ENCODE assay signal across 23 mouse cellular contexts in the genomic region with DNA sequence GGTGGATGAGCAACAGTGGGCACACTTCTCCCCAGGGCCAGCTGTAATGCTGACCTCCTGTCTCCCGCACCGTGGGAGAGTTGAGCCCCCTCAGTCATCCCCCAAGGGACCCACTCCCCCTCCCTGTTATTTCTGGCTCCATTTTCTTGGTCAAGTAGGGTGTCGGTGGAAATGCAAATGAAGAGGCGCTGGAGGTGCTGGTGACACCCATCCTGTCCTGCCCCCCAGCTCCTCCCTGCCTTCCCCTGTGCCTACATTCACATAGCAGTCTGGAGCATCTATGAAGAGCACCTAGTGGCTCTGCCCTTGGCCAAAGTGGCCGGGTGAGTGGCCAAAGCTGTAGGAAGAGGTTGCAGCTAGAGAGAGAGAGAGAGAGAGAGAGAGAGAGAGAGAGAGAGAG. TPM values are rescaled to one million over a fixed set of nuclear protein-coding genes. Genes with fewer than 3 reads are reported as not detected.
DNase-seq lines count a peak whose midpoint lies in the region; ATAC-seq and TF ChIP-seq lines count a peak whose summit lies in the region.
"Had no signal": no experiment of that assay in that cellular context is flagged by ENCODE, and none has a peak within 500 bp of the region (broad histone marks: within the 10 kb centered on the region; RNA-seq: fewer than 3 reads in every experiment).

No protein-coding gene starts in this region.

- H3K4me1 ChIP-seq in spleen, adult 2 months (ENCODE audit: control insufficient read depth, insufficient read depth, insufficient read length) = peaks cover 22% of the 10 kb centered on the region; the same call in 1 of the 2 replicates
- H3K4me1 ChIP-seq in CH12.LX (ENCODE audit: control insufficient read depth in 1 of 2, insufficient read depth in 2 of 2) = peaks cover 47 to 94% of the 10 kb centered on the region in 2 experiments
- no peaks in the 10 kb centered on the region for H3K4me1 ChIP-seq in forebrain, embryonic 14.5 days (ENCODE audit: control insufficient read depth, insufficient read depth, low read length)
- no peaks in the 10 kb centered on the region for H3K4me1 ChIP-seq in intestine, postnatal 0 days (replicated peaks; ENCODE audit: control insufficient read depth, insufficient read depth, low read length)

- H3K27me3 ChIP-seq in spleen, adult 2 months (ENCODE audit: control insufficient read depth, insufficient read depth, low read length) = no peaks in the 10 kb centered on the region
- H3K27me3 ChIP-seq in CH12.LX (replicated peaks) = no peaks in the 10 kb centered on the region
- H3K27me3 ChIP-seq in forebrain, embryonic 14.5 days (replicated peaks; ENCODE audit: control insufficient read depth, insufficient read depth, low read length) = no peaks in the 10 kb centered on the region
- peaks cover 11% of the 10 kb centered on the region for H3K27me3 ChIP-seq in intestine, postnatal 0 days (replicated peaks; ENCODE audit: control insufficient read depth, insufficient read depth, low read length)
- H3K27me3 ChIP-seq: forebrain, embryonic 15.5 days had no signal

- no peak overlapping the region for H3K9ac ChIP-seq in CH12.LX (ENCODE audit: insufficient read depth, low read depth)
- H3K9ac ChIP-seq in forebrain, embryonic 14.5 days (ENCODE audit: low read length) = no peak overlapping the region
- no peak overlapping the region for H3K9ac ChIP-seq in intestine, postnatal 0 days (ENCODE audit: low read depth, low read length)
- H3K9ac ChIP-seq: forebrain, embryonic 15.5 days; hindbrain, embryonic 12.5 days; hindbrain, embryonic 15.5 days had no signal

- WGBS in spleen, adult 2 months = 44% methylated on average over 5 of the region's 5 CpGs
- WGBS in forebrain, embryonic 14.5 days = 69% methylated on average over 5 of the region's 5 CpGs
- WGBS in intestine, postnatal 0 days = 55% methylated on average over 5 of the region's 5 CpGs

- TF ChIP-seq POLR2A in spleen, adult 2 months (IDR thresholded peaks at IDR 0.05; ENCODE audit: low read depth, low read length) = 0 out of 2 replicates have a peak, but pooled peaks have one; percentile 9
- TF ChIP-seq POLR2A in CH12.LX (IDR thresholded peaks at IDR 0.05; ENCODE audit: low read depth, low read length) = no peak

- H3K36me3 ChIP-seq in spleen, adult 2 months (ENCODE audit: control insufficient read depth, insufficient read depth, low read length) = no peaks in the 10 kb centered on the region
- peaks cover 3 to 10% of the 10 kb centered on the region in 2 experiments for H3K36me3 ChIP-seq in CH12.LX (replicated peaks in 1 of 2; ENCODE audit: control insufficient read depth in 1 of 2, insufficient read depth in 1 of 2, low read length in 1 of 2)
- 0 out of 2 replicates have a peak, but pooled peaks cover 10% of the 10 kb centered on the region for H3K36me3 ChIP-seq in forebrain, embryonic 14.5 days (ENCODE audit: control insufficient read depth, insufficient read depth, low read length)
- peaks cover 4% of the 10 kb centered on the region; the same call in 1 of the 2 replicates for H3K36me3 ChIP-seq in intestine, postnatal 0 days (ENCODE audit: control insufficient read depth, insufficient read depth)
- H3K36me3 ChIP-seq: forebrain, embryonic 15.5 days; hindbrain, embryonic 15.5 days had no signal

- peak in 1 of 2 experiments; percentile 43 for DNase-seq in spleen, adult 2 months (ENCODE audit: low read depth in 1 of 2, low spot score in 2 of 2)
- DNase-seq in spleen, adult 12 weeks (ENCODE audit: low spot score) = no peak
- no peak for DNase-seq in CH12.LX (ENCODE audit: extremely low read depth)
- DNase-seq in natural killer cell, adult 2 months (ENCODE audit: low spot score in 2 of 2) = peak; percentile 57 to 69
- no peak for DNase-seq in forebrain, embryonic 14.5 days (ENCODE audit: low spot score)
- DNase-seq: adrenal gland, postnatal 10 days; cerebellum, adult 18-20 months; cerebellum, adult 9-10 months; cerebellum, postnatal 14 days; gastrocnemius, adult 2 months; gastrocnemius, postnatal 14 days; heart, adult 11 months had no signal

- no peak overlapping the region for H3K4me3 ChIP-seq in spleen, adult 2 months (ENCODE audit: extremely low read depth, insufficient read depth, insufficient read length)
- peak overlapping the region in 1 of 3 experiments; percentile 30 for H3K4me3 ChIP-seq in CH12.LX (replicated peaks in 1 of 3; ENCODE audit: low read depth in 2 of 3, low read length in 2 of 3, poor library complexity in 1 of 3)
- no peak overlapping the region for H3K4me3 ChIP-seq in forebrain, embryonic 14.5 days (ENCODE audit: low read depth, low read length)
- no peak overlapping the region for H3K4me3 ChIP-seq in intestine, postnatal 0 days (ENCODE audit: low read depth, low read length)
- H3K4me3 ChIP-seq: forebrain, embryonic 15.5 days; gastrocnemius, adult 2 months; hindbrain, embryonic 12.5 days; hindbrain, embryonic 15.5 days had no signal

- TF ChIP-seq RAD21 in CH12.LX (IDR thresholded peaks at IDR 0.05; ENCODE audit: low read depth, low read length) = no peak

- no peak for ATAC-seq in forebrain, embryonic 14.5 days
- ATAC-seq in intestine, postnatal 0 days = no peak
- no peak for ATAC-seq in erythroblast, adult 5-6 weeks (replicated peaks; ENCODE audit: low FRiP score, poor library complexity, severe bottlenecking)
- ATAC-seq: CD4-positive, CD25-positive, alpha-beta regulatory T cell, adult 4 months; forebrain, embryonic 15.5 days; inflammation-experienced regulatory T-cells, adult 6 months had no signal

- H3K27ac ChIP-seq in spleen, adult 2 months (ENCODE audit: insufficient read depth, low read length) = peak overlapping the region; percentile 54
- H3K27ac ChIP-seq in CH12.LX (ENCODE audit: insufficient read depth, low read depth) = no peak overlapping the region
- H3K27ac ChIP-seq in forebrain, embryonic 14.5 days (ENCODE audit: low read depth, low read length) = no peak overlapping the region
- H3K27ac ChIP-seq in intestine, postnatal 0 days (ENCODE audit: low read depth, low read length) = no peak overlapping the region
- H3K27ac ChIP-seq: forebrain, embryonic 15.5 days; gastrocnemius, adult 2 months; hindbrain, embryonic 12.5 days; hindbrain, embryonic 15.5 days had no signal

- H3K9me3 ChIP-seq in CH12.LX (replicated peaks; ENCODE audit: low read length) = no peaks in the 10 kb centered on the region
- no peaks in the 10 kb centered on the region for H3K9me3 ChIP-seq in forebrain, embryonic 14.5 days (replicated peaks; ENCODE audit: control insufficient read depth, low read length)
- H3K9me3 ChIP-seq in intestine, postnatal 0 days (ENCODE audit: control insufficient read depth) = no peaks in the 10 kb centered on the region
- H3K9me3 ChIP-seq: forebrain, embryonic 15.5 days; hindbrain, embryonic 12.5 days; hindbrain, embryonic 15.5 days had no signal

- 0 out of 2 replicates have a peak, but pooled peaks have one; percentile 13 for TF ChIP-seq EP300 in CH12.LX (IDR thresholded peaks at IDR 0.05; ENCODE audit: low read length)

- no peaks in the 10 kb centered on the region for H3K79me2 ChIP-seq in CH12.LX (replicated peaks; ENCODE audit: control insufficient read depth, extremely low read depth, insufficient read depth, poor library complexity, severe bottlenecking)

- in situ Hi-C loops in CH12.LX (cut with MboI; ENCODE audit: low pct_ligation_motif_present, low pct_unique_long_range_greater_than_20kb, low sequenced_read_pairs) = no loop called here

- 0 out of 2 replicates have a peak overlapping the region, but pooled peaks have one; percentile 13 for H3K4me2 ChIP-seq in CH12.LX (ENCODE audit: insufficient read depth, low read depth, poor library complexity, severe bottlenecking)
- H3K4me2 ChIP-seq in forebrain, embryonic 14.5 days (ENCODE audit: low read length) = no peak overlapping the region
- no peak overlapping the region for H3K4me2 ChIP-seq in intestine, postnatal 0 days (replicated peaks; ENCODE audit: low read depth)
- H3K4me2 ChIP-seq: forebrain, embryonic 15.5 days; heart, embryonic 11.5 days; hindbrain, embryonic 12.5 days; hindbrain, embryonic 15.5 days had no signal

- dilution Hi-C loops in CH12.LX (cut with MboI; ENCODE audit: extremely low pct_ligation_motif_present, extremely low pct_unique_long_range_greater_than_20kb, low sequenced_read_pairs) = no loop called here

- no peak for TF ChIP-seq CTCF in spleen, adult 2 months (IDR thresholded peaks at IDR 0.05; ENCODE audit: extremely low read depth, insufficient read depth, insufficient read length, insufficient replicate concordance)
- TF ChIP-seq CTCF in CH12.LX (conservative IDR thresholded peaks at IDR 0.05 in 1 of 2, IDR thresholded peaks at IDR 0.05 in 1 of 2; ENCODE audit: low read depth in 2 of 2, low read length in 2 of 2) = no peak
- TF ChIP-seq CTCF in intestine, postnatal 0 days (IDR thresholded peaks at IDR 0.05; ENCODE audit: low read depth) = no peak

RNA-seq across cellular contexts. Expression of gene Tbkbp1, which starts 18.0 kb away (rescaled TPM):
- 16.3 and 20.0 TPM in 2 replicates for polyA plus RNA-seq in spleen, adult 2 months (2012; rRNA removed)
- total RNA-seq in CH12.LX (2012; rRNA removed) = 2.1 and 3.1 TPM in 2 replicates
- total RNA-seq in CH12.LX (2014; rRNA removed) = 0.44 and 1.2 TPM in 2 replicates
- 5.2 and 5.7 TPM in 2 replicates for polyA plus RNA-seq in CH12.LX (2012; ENCODE audit: insufficient read length, low read depth)
- 4.8 and 5.4 TPM in 2 replicates for polyA plus RNA-seq in forebrain, embryonic 14.5 days (2014; fragmentation: Nextera tagmentation; extraction: Ambion mirVana)
- polyA plus RNA-seq in intestine, postnatal 0 days (2015; fragmentation: Nextera tagmentation; extraction: Ambion mirVana) = 1.7 and 2.4 TPM in 2 replicates
- total RNA-seq in erythroblast, adult 5-6 weeks (2015; ENCODE audit: low replicate concordance) = 0.96 and 2.7 TPM in 2 replicates
- 0.70 and 6.3 TPM in 2 replicates for total RNA-seq in erythroblast, adult 5-6 weeks (2017; ENCODE audit: low replicate concordance)

RNA-seq across cellular contexts. Expression of gene Tbx21, which starts 18.1 kb away (rescaled TPM):
- 10.9 and 14.4 TPM in 2 replicates for polyA plus RNA-seq in spleen, adult 2 months (2012; rRNA removed)
- total RNA-seq in CH12.LX (2012; rRNA removed) (0.08 TPM in 2 replicates), CH12.LX (2014; rRNA removed) (not detected in 2 replicates)
- 0.09 TPM in 1 of 2 replicates, not detected in the other for polyA plus RNA-seq in CH12.LX (2012; ENCODE audit: insufficient read length, low read depth)
- polyA plus RNA-seq in forebrain, embryonic 14.5 days (2014; fragmentation: Nextera tagmentation; extraction: Ambion mirVana) = 0.11 and 0.13 TPM in 2 replicates
- polyA plus RNA-seq in intestine, postnatal 0 days (2015; fragmentation: Nextera tagmentation; extraction: Ambion mirVana) = 0.09 and 0.13 TPM in 2 replicates
- total RNA-seq in erythroblast, adult 5-6 weeks (2015; ENCODE audit: low replicate concordance) = not detected in 2 replicates
- not detected in 2 replicates for total RNA-seq in erythroblast, adult 5-6 weeks (2017; ENCODE audit: low replicate concordance)
- total RNA-seq: heart, postnatal 25 days had no signal
- polyA plus RNA-seq: embryonic facial prominence, embryonic 11.5 days; heart, embryonic 11.5 days; heart, postnatal 0 days had no signal

RNA-seq across cellular contexts. Expression of gene Kpnb1, which starts 54.4 kb away (rescaled TPM):
- 20.8 and 22.8 TPM in 2 replicates for polyA plus RNA-seq in spleen, adult 2 months (2012; rRNA removed)
- total RNA-seq in CH12.LX (2012; rRNA removed) (194 and 264 TPM in 2 replicates), CH12.LX (2014; rRNA removed) (234 and 260 TPM in 2 replicates)
- polyA plus RNA-seq in CH12.LX (2012; ENCODE audit: insufficient read length, low read depth) = 411 and 465 TPM in 2 replicates
- 41.7 and 41.9 TPM in 2 replicates for polyA plus RNA-seq in forebrain, embryonic 14.5 days (2014; fragmentation: Nextera tagmentation; extraction: Ambion mirVana)
- 17.5 and 18.1 TPM in 2 replicates for polyA plus RNA-seq in intestine, postnatal 0 days (2015; fragmentation: Nextera tagmentation; extraction: Ambion mirVana)
- 30.6 and 42.6 TPM in 2 replicates for total RNA-seq in erythroblast, adult 5-6 weeks (2015; ENCODE audit: low replicate concordance)
- total RNA-seq in erythroblast, adult 5-6 weeks (2017; ENCODE audit: low replicate concordance) = 102 and 119 TPM in 2 replicates

Comparison
In these comparisons a context has a peak if more than half of its experiments do, and no peak if none do; other contexts are left out.
1. DNase-seq: peak in natural killer cell, adult 2 months (2 of 2); none in spleen, adult 12 weeks (single experiment), CH12.LX (single experiment) and forebrain, embryonic 14.5 days (single experiment).
2. RNA of gene Tbx21, which starts 18.1 kb away (polyA plus RNA-seq): 10.9 to 14.4 TPM in spleen, adult 2 months; 0.09 to 0.13 TPM in intestine, postnatal 0 days, 0.11 to 0.13 TPM in forebrain, embryonic 14.5 days and 0.09 TPM in CH12.LX; every median in the first group is over 10 times any median in the second.